Mouse (Mus musculus): Measurements from ENCODE around the gene Tubgcp5. TPM values are rescaled to one million over a fixed set of nuclear protein-coding genes. Genes with fewer than 3 reads are reported as not detected.

Tubgcp5 gene
- polyA plus RNA-seq, 2 experiments, result 4.1 to 7.2 TPM

DNA sequence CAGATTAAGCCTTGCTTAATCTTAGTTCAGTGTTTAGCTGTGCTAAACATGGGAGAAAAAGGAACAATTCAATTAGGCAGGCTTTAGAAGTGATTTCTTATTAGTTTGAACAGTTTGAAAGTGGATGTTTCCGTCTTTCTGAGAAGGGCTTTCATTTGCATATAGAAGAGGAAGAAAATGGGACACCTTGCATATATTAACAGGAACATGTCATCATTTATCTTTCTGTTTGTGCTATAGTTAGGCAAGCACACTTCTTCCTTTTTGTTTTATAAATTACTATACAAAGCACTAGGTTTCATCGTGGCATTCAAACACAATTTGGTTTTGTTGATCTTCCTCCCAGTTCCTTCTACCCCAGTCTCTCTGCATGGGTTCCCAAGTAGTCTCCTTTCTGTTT is 63.8 kb downstream of the Tubgcp5 start:
- DNase-seq (ENCODE audit: low read depth in 3 of 3, low spot score in 3 of 3), result no peak
- TF ChIP-seq CTCF (IDR thresholded peaks at IDR 0.05; ENCODE audit: low read depth) (no peak), EP300 (IDR thresholded peaks at IDR 0.05; ENCODE audit: low read depth) (no peak)

DNA sequence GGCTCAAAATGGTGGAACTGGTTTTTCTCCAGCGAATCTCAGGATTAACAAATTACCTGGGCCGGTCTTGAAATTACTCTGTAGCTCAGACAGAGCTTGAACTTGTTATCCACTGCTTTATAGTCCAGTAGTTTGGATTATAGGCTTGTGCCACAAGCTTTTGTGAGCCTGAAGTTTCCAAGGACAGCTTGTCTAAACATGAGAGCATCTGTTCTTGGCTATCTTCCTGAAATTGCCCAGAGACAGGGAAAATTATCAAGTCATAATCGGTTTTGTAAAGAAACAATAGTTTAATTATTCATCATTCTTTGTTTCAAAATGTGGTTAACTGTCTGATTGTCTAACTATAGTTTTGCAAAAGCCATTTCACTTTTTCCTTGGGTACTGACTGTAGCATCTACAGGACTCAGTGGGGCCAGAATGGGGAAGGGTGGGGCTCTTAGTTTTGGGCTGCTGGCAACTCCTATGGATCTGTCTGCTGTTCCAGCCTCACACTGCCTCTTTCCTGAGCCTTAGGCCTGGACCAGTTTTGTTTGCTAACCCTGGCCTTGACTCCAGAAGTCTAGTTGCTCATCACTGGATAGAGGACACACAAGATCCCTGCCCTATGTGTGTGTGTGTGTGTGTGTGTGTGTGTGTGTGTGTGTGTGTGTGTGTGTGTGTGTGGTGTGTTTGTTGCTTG is 65.0 kb downstream of the Tubgcp5 start:
- TF ChIP-seq CTCF (IDR thresholded peaks at IDR 0.05; ENCODE audit: low read depth) (no peak), EP300 (IDR thresholded peaks at IDR 0.05; ENCODE audit: low read depth) (no peak)
- Histone ChIP-seq H3K27ac (no peak overlapping the region), H3K4me2 (ENCODE audit: low read depth) (no peak overlapping the region), H3K36me3 (replicated peaks; ENCODE audit: control insufficient read depth, insufficient read depth, low read depth) (no peaks in the 10 kb centered on the region), H3K9ac (replicated peaks) (no peak overlapping the region), H3K4me3 (ENCODE audit: insufficient read depth in 1 of 2, low read depth in 2 of 2, low read length in 2 of 2) (no peak overlapping the region), H3K9me3 (ENCODE audit: control insufficient read depth, low read length) (no peaks in the 10 kb centered on the region), H3K27me3 (ENCODE audit: control insufficient read depth, insufficient read depth, low read length) (no peaks in the 10 kb centered on the region), H3K4me1 (replicated peaks; ENCODE audit: control insufficient read depth in 2 of 2, insufficient read depth in 2 of 2, low read length in 1 of 2) (peaks cover 0 to 6% of the 10 kb centered on the region in 2 experiments; a peak in 2 of 4 replicates)
- DNase-seq (ENCODE audit: low read depth in 3 of 3, low spot score in 3 of 3) (no peak), ATAC-seq (ENCODE audit: insufficient read depth) (no peak)
- WGBS (ENCODE audit: insufficient replicate concordance), result 75% methylated on average over 3 of the region's 3 CpGs

More for the DNA sequence above, 63.8 kb downstream of the Tubgcp5 start:
- Histone ChIP-seq H3K4me1 (replicated peaks; ENCODE audit: control insufficient read depth in 2 of 2, insufficient read depth in 2 of 2, low read length in 1 of 2) (peaks cover 0 to 6% of the 10 kb centered on the region in 2 experiments; a peak in 2 of 4 replicates), H3K27ac (no peak overlapping the region), H3K27me3 (ENCODE audit: control insufficient read depth, insufficient read depth, low read length) (no peaks in the 10 kb centered on the region), H3K9me3 (ENCODE audit: control insufficient read depth, low read length) (no peaks in the 10 kb centered on the region), H3K4me3 (ENCODE audit: insufficient read depth in 1 of 2, low read depth in 2 of 2, low read length in 2 of 2) (no peak overlapping the region), H3K36me3 (replicated peaks; ENCODE audit: control insufficient read depth, insufficient read depth, low read depth) (no peaks in the 10 kb centered on the region), H3K4me2 (ENCODE audit: low read depth) (no peak overlapping the region), H3K9ac (replicated peaks) (no peak overlapping the region)
- ATAC-seq (ENCODE audit: insufficient read depth), result no peak
- 44% methylated on average over 2 of the region's 2 CpGs for WGBS (ENCODE audit: insufficient replicate concordance)

DNA sequence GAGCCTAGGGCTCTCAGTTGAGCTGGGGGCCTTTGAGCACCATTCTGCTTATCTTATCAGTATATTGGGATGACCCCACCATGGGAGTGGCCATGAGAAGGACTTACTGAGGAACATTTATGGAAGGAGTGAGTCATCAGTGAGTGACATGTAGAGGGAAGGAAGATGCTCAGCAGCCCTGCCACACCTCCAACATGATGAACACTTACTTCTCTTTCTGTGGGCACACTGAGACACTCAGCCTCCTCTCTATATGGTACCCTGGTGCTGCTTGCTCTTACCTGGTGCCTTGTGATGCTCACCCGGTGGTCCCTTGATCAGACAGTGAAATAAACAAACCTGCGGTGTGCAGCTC is 65.5 kb downstream of the Tubgcp5 start:
- Histone ChIP-seq H3K27me3 (ENCODE audit: control insufficient read depth, insufficient read depth, low read length) (no peaks in the 10 kb centered on the region), H3K4me3 (ENCODE audit: insufficient read depth in 1 of 2, low read depth in 2 of 2, low read length in 2 of 2) (no peak overlapping the region), H3K36me3 (replicated peaks; ENCODE audit: control insufficient read depth, insufficient read depth, low read depth) (no peaks in the 10 kb centered on the region), H3K9me3 (ENCODE audit: control insufficient read depth, low read length) (no peaks in the 10 kb centered on the region), H3K4me2 (ENCODE audit: low read depth) (no peak overlapping the region), H3K27ac (no peak overlapping the region), H3K4me1 (replicated peaks; ENCODE audit: control insufficient read depth in 2 of 2, insufficient read depth in 2 of 2, low read length in 1 of 2) (peaks cover 0 to 6% of the 10 kb centered on the region in 2 experiments; a peak in 2 of 4 replicates), H3K9ac (replicated peaks) (no peak overlapping the region)
- DNase-seq (ENCODE audit: low read depth in 3 of 3, low spot score in 3 of 3) (no peak), ATAC-seq (ENCODE audit: insufficient read depth) (no peak)
- TF ChIP-seq CTCF (IDR thresholded peaks at IDR 0.05; ENCODE audit: low read depth), result no peak
- no peak for TF ChIP-seq EP300 (IDR thresholded peaks at IDR 0.05; ENCODE audit: low read depth)
- 79% methylated on average over 2 of the region's 2 CpGs for WGBS (ENCODE audit: insufficient replicate concordance)

DNA sequence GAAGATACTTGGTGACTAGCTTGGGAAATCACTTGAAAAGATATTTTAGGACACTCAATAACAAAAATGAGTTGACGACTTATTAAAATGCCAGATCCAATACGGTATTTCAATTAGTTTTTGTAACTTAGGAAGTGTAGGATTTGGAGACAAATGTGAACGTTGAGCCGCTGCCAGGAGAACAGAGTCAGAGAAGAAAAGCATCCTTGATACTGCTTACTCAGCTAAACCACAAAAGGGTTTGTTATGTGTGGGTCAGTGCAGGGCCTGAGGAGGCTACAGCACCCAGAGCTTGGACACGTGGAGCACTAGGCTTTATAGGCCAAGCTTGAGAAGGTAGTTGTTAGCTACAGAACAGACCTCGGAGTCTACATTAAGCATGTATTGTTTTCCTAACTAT is 66.0 kb downstream of the Tubgcp5 start:
- no peak overlapping the region for H3K4me3 ChIP-seq (ENCODE audit: insufficient read depth in 1 of 2, low read depth in 2 of 2, low read length in 2 of 2)
- ATAC-seq (ENCODE audit: insufficient read depth) (no peak), DNase-seq (ENCODE audit: low read depth in 3 of 3, low spot score in 3 of 3) (no peak)
- WGBS (ENCODE audit: insufficient replicate concordance), result 75% methylated on average over 6 of the region's 6 CpGs
- H3K27ac ChIP-seq, result no peak overlapping the region
- H3K36me3 ChIP-seq (replicated peaks; ENCODE audit: control insufficient read depth, insufficient read depth, low read depth), result no peaks in the 10 kb centered on the region
- no peak overlapping the region for H3K4me2 ChIP-seq (ENCODE audit: low read depth)
- no peak overlapping the region for H3K9ac ChIP-seq (replicated peaks)
- no peaks in the 10 kb centered on the region for H3K9me3 ChIP-seq (ENCODE audit: control insufficient read depth, low read length)
- H3K27me3 ChIP-seq (ENCODE audit: control insufficient read depth, insufficient read depth, low read length), result no peaks in the 10 kb centered on the region
- peaks cover 0 to 6% of the 10 kb centered on the region in 2 experiments; a peak in 2 of 4 replicates for H3K4me1 ChIP-seq (replicated peaks; ENCODE audit: control insufficient read depth in 2 of 2, insufficient read depth in 2 of 2, low read length in 1 of 2)
- no peak for TF ChIP-seq CTCF (IDR thresholded peaks at IDR 0.05; ENCODE audit: low read depth)
- no peak for TF ChIP-seq EP300 (IDR thresholded peaks at IDR 0.05; ENCODE audit: low read depth)

DNA sequence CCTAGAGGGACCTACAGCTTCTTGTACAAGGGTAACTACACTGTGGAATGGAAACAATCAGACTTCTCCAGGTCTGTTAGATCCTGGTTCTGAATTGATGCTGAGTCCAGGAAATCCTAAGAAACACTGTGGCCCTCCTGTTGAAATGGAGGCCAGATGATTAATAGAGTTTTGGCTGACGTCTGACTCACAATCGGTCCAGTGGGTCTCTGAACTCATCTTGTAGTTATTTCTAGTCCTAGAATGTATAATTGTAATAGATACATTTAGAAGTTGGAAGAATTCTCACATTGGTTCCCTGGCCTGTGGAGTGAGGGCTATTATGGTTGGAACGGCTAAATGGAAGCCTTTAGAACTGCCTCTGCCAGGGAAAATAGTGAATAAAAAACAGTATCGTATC is 67.2 kb downstream of the Tubgcp5 start:
- 76% methylated on average over 4 of the region's 4 CpGs for WGBS (ENCODE audit: insufficient replicate concordance)
- Histone ChIP-seq H3K36me3 (replicated peaks; ENCODE audit: control insufficient read depth, insufficient read depth, low read depth) (no peaks in the 10 kb centered on the region), H3K4me1 (replicated peaks; ENCODE audit: control insufficient read depth in 2 of 2, insufficient read depth in 2 of 2, low read length in 1 of 2) (peaks cover 0 to 6% of the 10 kb centered on the region in 2 experiments; a peak in 2 of 4 replicates), H3K9me3 (ENCODE audit: control insufficient read depth, low read length) (no peaks in the 10 kb centered on the region), H3K4me3 (ENCODE audit: insufficient read depth in 1 of 2, low read depth in 2 of 2, low read length in 2 of 2) (no peak overlapping the region), H3K27ac (no peak overlapping the region), H3K4me2 (ENCODE audit: low read depth) (no peak overlapping the region), H3K27me3 (ENCODE audit: control insufficient read depth, insufficient read depth, low read length) (no peaks in the 10 kb centered on the region), H3K9ac (replicated peaks) (no peak overlapping the region)
- ATAC-seq (ENCODE audit: insufficient read depth) (no peak), DNase-seq (ENCODE audit: low read depth in 3 of 3, low spot score in 3 of 3) (no peak)
- TF ChIP-seq CTCF (IDR thresholded peaks at IDR 0.05; ENCODE audit: low read depth) (no peak), EP300 (IDR thresholded peaks at IDR 0.05; ENCODE audit: low read depth) (no peak)
